Mouse (Mus musculus) forebrain, embryonic 11.5 days (tissue): ENCODE measurements around the gene Klhdc8b. TPM values are rescaled to one million over a fixed set of nuclear protein-coding genes. Genes with fewer than 3 reads are reported as not detected.

Experiments
- ATAC-seq: fragments of 200-750 bp; cut with Nextera tagmentation; replicated peaks from 2 replicates; pipeline ENCODE4 v1.8.0; 2017; ENCODE audit warnings: moderate TSS enrichment; ENCODE audit not compliant: low FRiP score
- DNase-seq: peaks from one replicate; pipeline ENCODE4 v3.0.0-alpha.2; 2017; ENCODE audit warnings: low spot score
- H3K27ac ChIP-seq: fragments of 300-500 bp; sonication (generic); 2 replicates; pipeline ENCODE4 v1.5.1; 2014; ENCODE audit warnings: low read depth, low read length
- H3K27me3 ChIP-seq: fragments of 300-500 bp; sonication (generic); 2 replicates; pipeline ENCODE4 v1.6.1; 2014; ENCODE audit warnings: mild to moderate bottlenecking, low read length, mixed read lengths; ENCODE audit not compliant: control insufficient read depth, insufficient read depth
- H3K36me3 ChIP-seq: fragments of 300-500 bp; sonication (generic); 2 replicates; pipeline ENCODE4 v1.6.1; 2014; ENCODE audit warnings: mild to moderate bottlenecking, low read length, moderate library complexity, mixed read lengths; ENCODE audit not compliant: control insufficient read depth, insufficient read depth
- H3K4me1 ChIP-seq: fragments of 300-500 bp; sonication (generic); replicated peaks from 2 replicates; pipeline ENCODE4 v1.6.1; 2014; ENCODE audit warnings: low read length, mixed read lengths; ENCODE audit not compliant: control insufficient read depth, insufficient read depth
- H3K4me2 ChIP-seq: fragments of 300-500 bp; sonication (generic); 2 replicates; pipeline ENCODE4 v1.6.1; 2014; ENCODE audit warnings: low read depth, mild to moderate bottlenecking, low read length, moderate library complexity, mixed read lengths; ENCODE audit not compliant: severe bottlenecking
- H3K4me3 ChIP-seq: fragments of 300-500 bp; sonication (generic); 2 replicates; pipeline ENCODE4 v1.5.1; 2014; ENCODE audit warnings: low read depth, low read length
- H3K9ac ChIP-seq: fragments of 300-500 bp; sonication (generic); 2 replicates; pipeline ENCODE4 v1.6.1; 2014; ENCODE audit warnings: low read length
- H3K9me3 ChIP-seq: fragments of 300-500 bp; sonication (generic); 2 replicates; pipeline ENCODE4 v1.6.1; 2016; ENCODE audit warnings: low read length, mixed read lengths; ENCODE audit not compliant: control insufficient read depth
- WGBS: fragments of 180-500 bp; shearing (Covaris S2); extraction: QIAGEN DNeasy Blood & Tissue Kit; methylation state at CpG from one replicate; pipeline ENCODE4 v1.1.7; 2014; 5-methylcytosine and 5-hydroxymethylcytosine counted together
- polyA plus RNA-seq: library from polyadenylated mRNA; unstranded; fragments of >200 nt; fragmentation: Nextera tagmentation; extraction: Ambion mirVana; gene quantifications from 2 replicates; pipeline ENCODE4 v1.2.1, GENCODE M21; 2014

Gene Klhdc8b
- polyA plus RNA-seq, 1 experiment from 2014 or later = 49.5 TPM

GRCm38 (mm10) chr9:108401186-108401960 lies 60.0 kb downstream of the Klhdc8b start:
- Histone ChIP-seq H3K27ac (no peak overlapping the region), H3K9ac (no peak overlapping the region), H3K4me1 (no peaks in the 10 kb centered on the region), H3K4me2 (no peak overlapping the region), H3K9me3 (no peaks in the 10 kb centered on the region), H3K4me3 (no peak overlapping the region), H3K27me3 (no peaks in the 10 kb centered on the region), H3K36me3 (no peaks in the 10 kb centered on the region)
- WGBS = 62% methylated on average over 7 of the region's 7 CpGs
- DNase-seq (no peak), ATAC-seq (no peak)

GRCm38 (mm10) chr9:108398324-108398723 lies 63.1 kb downstream of the Klhdc8b start:
- H3K4me2 ChIP-seq = no peak overlapping the region
- no peak for ATAC-seq
- 94% methylated on average over 3 of the region's 3 CpGs for WGBS

More at GRCm38 (mm10) chr9:108398324-108398723, 63.1 kb downstream of the Klhdc8b start:
- Histone ChIP-seq H3K4me1 (no peaks in the 10 kb centered on the region), H3K27me3 (no peaks in the 10 kb centered on the region), H3K4me3 (no peak overlapping the region), H3K9me3 (no peaks in the 10 kb centered on the region), H3K27ac (no peak overlapping the region), H3K36me3 (no peaks in the 10 kb centered on the region), H3K9ac (no peak overlapping the region)
- no peak for DNase-seq

Other genes starting within 250 kb of the Klhdc8b start
- gene Dag1, start 197.6 kb downstream of the Klhdc8b start, polyA plus RNA-seq = 77.1 and 82.0 TPM in 2 replicates
- 46.8 and 61.8 TPM in 2 replicates for gene Nicn1, start 171.2 kb downstream of the Klhdc8b start, polyA plus RNA-seq
- 25.1 and 25.9 TPM in 2 replicates for gene Amt, start 164.7 kb downstream of the Klhdc8b start, polyA plus RNA-seq
- 298 and 303 TPM in 2 replicates for gene Rhoa, start 155.5 kb downstream of the Klhdc8b start, polyA plus RNA-seq
- 20.8 and 25.5 TPM in 2 replicates for gene Tcta, start 155.4 kb downstream of the Klhdc8b start, polyA plus RNA-seq
- gene Gpx1, start 122.7 kb downstream of the Klhdc8b start, polyA plus RNA-seq = 740 and 778 TPM in 2 replicates
- gene Usp4, start 113.7 kb downstream of the Klhdc8b start, polyA plus RNA-seq = 131 and 138 TPM in 2 replicates
- 0.80 and 1.3 TPM in 2 replicates for gene 1700102P08Rik, start 68.8 kb downstream of the Klhdc8b start, polyA plus RNA-seq
- 0.69 and 0.89 TPM in 2 replicates for gene Ccdc36, start 33.1 kb downstream of the Klhdc8b start, polyA plus RNA-seq
- not detected in 2 replicates for gene BC048562, start 25.1 kb downstream of the Klhdc8b start, polyA plus RNA-seq
- gene Ccdc71, start 1.1 kb downstream of the Klhdc8b start, polyA plus RNA-seq = 42.5 and 45.2 TPM in 2 replicates
- 31.8 and 40.9 TPM in 2 replicates for gene Lamb2, start 18.2 kb upstream of the Klhdc8b start, polyA plus RNA-seq
- 84.0 and 90.0 TPM in 2 replicates for gene Usp19, start 29.0 kb upstream of the Klhdc8b start, polyA plus RNA-seq
- gene Qars, start 46.1 kb upstream of the Klhdc8b start, polyA plus RNA-seq = 107 and 116 TPM in 2 replicates
- gene Qrich1, start 55.2 kb upstream of the Klhdc8b start, polyA plus RNA-seq = 174 and 183 TPM in 2 replicates
- gene Impdh2, start 98.7 kb upstream of the Klhdc8b start, polyA plus RNA-seq = 197 and 199 TPM in 2 replicates
- gene Ndufaf3, start 105.9 kb upstream of the Klhdc8b start, polyA plus RNA-seq = 50.1 and 53.2 TPM in 2 replicates
- 176 and 195 TPM in 2 replicates for gene Dalrd3, start 108.3 kb upstream of the Klhdc8b start, polyA plus RNA-seq
- 196 TPM in 2 replicates for gene Wdr6, start 117.2 kb upstream of the Klhdc8b start, polyA plus RNA-seq
- gene P4htm, start 136.1 kb upstream of the Klhdc8b start, polyA plus RNA-seq = 11.9 and 12.6 TPM in 2 replicates
- 61.1 and 62.1 TPM in 2 replicates for gene Arih2, start 187.8 kb upstream of the Klhdc8b start, polyA plus RNA-seq
- gene Slc25a20, start 200.5 kb upstream of the Klhdc8b start, polyA plus RNA-seq = 22.6 and 26.0 TPM in 2 replicates
- 54.1 and 56.8 TPM in 2 replicates for gene Prkar2a, start 227.7 kb upstream of the Klhdc8b start, polyA plus RNA-seq